Mouse (Mus musculus) hindbrain, postnatal 0 days (tissue): ENCODE data around the gene Ift140. TPM values are rescaled to one million over a fixed set of nuclear protein-coding genes. Genes with fewer than 3 reads are reported as not detected.
A peak's percentile ranks its signal among the peaks of the same experiment; 100 is the strongest.

Source experiments
- ATAC-seq: fragments of 200-750 bp; cut with Nextera tagmentation; 2 replicates; pipeline ENCODE4 v1.8.0; 2017; ENCODE audit warnings: mild to moderate bottlenecking, moderate TSS enrichment, moderate library complexity
- DNase-seq: peaks from one replicate; pipeline ENCODE4 v3.0.0-alpha.2; 2015; ENCODE audit warnings: low spot score
- H3K27ac ChIP-seq: fragments of 300-500 bp; sonication (generic); 2 replicates; pipeline ENCODE4 v1.5.1; 2014; ENCODE audit warnings: mild to moderate bottlenecking
- H3K27me3 ChIP-seq: fragments of 300-500 bp; sonication (generic); 2 replicates; pipeline ENCODE4 v1.6.1; 2014; ENCODE audit warnings: low read length, mixed read lengths; ENCODE audit not compliant: insufficient read depth
- H3K36me3 ChIP-seq: fragments of 300-500 bp; sonication (generic); 2 replicates; pipeline ENCODE4 v1.6.1; 2014; ENCODE audit warnings: low read length, mixed read lengths; ENCODE audit not compliant: insufficient read depth
- H3K4me1 ChIP-seq: fragments of 300-500 bp; sonication (generic); 2 replicates; pipeline ENCODE4 v1.6.1; 2014; ENCODE audit warnings: antibody characterized with exemption, low read length, mixed read lengths; ENCODE audit not compliant: insufficient read depth
- H3K4me2 ChIP-seq: fragments of 300-500 bp; sonication (generic); 2 replicates; pipeline ENCODE4 v1.6.1; 2014; ENCODE audit warnings: low read depth, mild to moderate bottlenecking, low read length, moderate library complexity, mixed read lengths
- H3K4me3 ChIP-seq: fragments of 300-500 bp; sonication (generic); 2 replicates; pipeline ENCODE4 v1.5.1; 2014; ENCODE audit warnings: low read length
- H3K9ac ChIP-seq: fragments of 300-500 bp; sonication (generic); replicated peaks from 2 replicates; pipeline ENCODE4 v1.6.1; 2014; ENCODE audit warnings: mild to moderate bottlenecking, low read length, moderate library complexity, mixed read lengths
- H3K9me3 ChIP-seq: fragments of 300-500 bp; sonication (generic); 2 replicates; pipeline ENCODE4 v1.6.1; 2016; ENCODE audit warnings: low read length, mixed read lengths
- CTCF ChIP-seq: IDR thresholded peaks from 2 replicates; pipeline ENCODE4 v1.5.1; 2016; ENCODE audit warnings: antibody characterized with exemption, control low read depth, low read depth
- WGBS: fragments of 180-500 bp; shearing (Covaris S2); extraction: QIAGEN DNeasy Blood & Tissue Kit; methylation state at CpG from one replicate; pipeline ENCODE4 v1.1.7; 2014; 5-methylcytosine and 5-hydroxymethylcytosine counted together
- polyA plus RNA-seq: library from polyadenylated mRNA; unstranded; fragments of >200 nt; fragmentation: Nextera tagmentation; extraction: Ambion mirVana; gene quantifications from 2 replicates; pipeline ENCODE4 v1.2.1, GENCODE M21; 2015
- total RNA-seq: library from RNA; depleted of rRNA; stranded (reverse); fragments of >200 nt; gene quantifications from 2 replicates; pipeline ENCODE4 v1.2.3, GENCODE M21; 2014

The Ift140 gene
- total and polyA plus RNA-seq, 2 experiments from 2014 or later, result 13.1 to 27.0 TPM

DNA sequence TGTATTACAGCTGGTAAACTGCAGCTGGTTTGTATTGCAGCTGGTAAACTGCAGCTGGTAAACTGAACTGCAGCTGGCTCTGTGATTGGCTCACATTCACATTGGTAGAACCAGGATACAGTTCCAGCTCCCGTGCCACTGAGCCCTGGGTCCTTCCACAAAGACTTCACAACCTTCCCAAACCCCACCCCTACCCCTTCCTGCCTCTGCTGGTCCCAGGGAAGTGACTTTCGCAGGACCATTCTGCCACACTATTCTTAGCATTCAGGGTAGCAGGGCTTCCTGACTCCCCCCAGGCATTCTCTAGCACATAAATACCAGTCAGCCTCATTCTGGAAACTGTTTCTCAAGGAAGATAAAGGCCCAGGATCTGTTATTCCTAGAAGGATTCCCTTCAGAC, 52.8 kb downstream of the Ift140 start:
- TF ChIP-seq CTCF, result no peak
- Histone ChIP-seq H3K27me3 (no peaks in the 10 kb centered on the region), H3K4me2 (no peak overlapping the region), H3K9ac (no peak overlapping the region), H3K4me1 (no peaks in the 10 kb centered on the region), H3K4me3 (no peak overlapping the region), H3K27ac (no peak overlapping the region), H3K36me3 (0 out of 2 replicates have a peak, but pooled peaks cover 6% of the 10 kb centered on the region), H3K9me3 (no peaks in the 10 kb centered on the region)
- WGBS, result 74% methylated on average over 2 of the region's 2 CpGs
- ATAC-seq, result no peak
- DNase-seq, result no peak

DNA sequence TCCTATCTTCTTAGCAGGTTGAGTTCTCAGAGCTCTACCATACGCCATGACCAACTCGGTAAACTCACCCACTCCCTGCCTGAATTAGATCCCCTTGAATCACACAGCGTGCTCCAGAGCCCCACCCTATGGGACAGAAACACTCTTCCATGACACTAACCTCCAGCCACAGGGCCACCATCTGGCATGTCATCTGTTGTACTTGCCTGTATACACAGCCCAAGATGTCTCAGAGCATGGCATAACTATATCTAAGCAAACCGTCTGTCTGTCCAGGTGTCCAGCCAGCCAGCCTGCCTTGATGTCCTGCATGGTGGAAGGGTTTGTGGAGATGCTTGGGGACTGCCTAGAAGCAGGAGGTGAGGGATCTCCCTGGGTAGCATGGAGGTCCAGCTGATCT, 61.0 kb downstream of the Ift140 start:
- Histone ChIP-seq H3K9me3 (no peaks in the 10 kb centered on the region), H3K9ac (no peak overlapping the region), H3K27ac (peak overlapping the region; percentile 81), H3K4me1 (peaks cover 16% of the 10 kb centered on the region), H3K4me3 (no peak overlapping the region), H3K36me3 (0 out of 2 replicates have a peak, but pooled peaks cover 1% of the 10 kb centered on the region), H3K27me3 (no peaks in the 10 kb centered on the region), H3K4me2 (no peak overlapping the region)
- no peak for TF ChIP-seq CTCF
- 56% methylated on average over 4 of the region's 4 CpGs for WGBS
- DNase-seq (peak; percentile 31), ATAC-seq (no peak)

DNA sequence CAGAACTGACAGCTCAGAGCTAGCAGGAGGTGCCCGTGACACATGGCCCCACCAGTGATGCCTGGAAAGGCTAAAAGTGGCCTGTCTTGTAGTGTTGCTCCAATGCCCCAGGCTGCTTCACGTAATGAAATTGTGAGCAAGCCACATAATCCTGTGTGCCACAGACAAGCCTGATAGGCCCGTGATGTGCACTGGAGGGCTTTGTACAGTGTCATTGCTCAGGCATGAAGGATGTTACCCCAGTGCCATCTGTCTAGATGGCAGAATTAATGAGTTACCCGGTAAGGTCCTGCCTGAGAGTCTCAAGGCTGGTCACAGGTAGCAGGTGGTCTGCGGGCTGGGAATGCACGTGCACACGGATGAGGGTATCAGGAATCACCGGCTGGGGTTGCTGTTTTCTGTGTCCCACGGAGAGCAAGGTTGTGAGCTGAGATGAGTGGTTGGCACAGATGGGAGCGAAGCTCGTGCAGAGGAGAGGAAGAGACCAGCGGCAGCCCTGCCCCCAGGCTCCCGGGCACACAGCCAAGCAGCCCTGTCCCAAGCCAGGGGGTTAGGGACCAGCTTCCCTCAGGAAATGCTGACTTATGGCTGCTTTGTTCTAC, 62.0 kb downstream of the Ift140 start:
- Histone ChIP-seq H3K27me3 (no peaks in the 10 kb centered on the region), H3K27ac (peak overlapping the region; percentile 81), H3K36me3 (no peaks in the 10 kb centered on the region), H3K4me3 (no peak overlapping the region), H3K4me2 (peak overlapping the region; percentile 27), H3K9ac (peak overlapping the region; percentile 21; the same call in 1 of the 2 replicates), H3K9me3 (no peaks in the 10 kb centered on the region), H3K4me1 (peaks cover 16% of the 10 kb centered on the region)
- peak; percentile 88 for ATAC-seq
- peak; percentile 77 for DNase-seq
- 42% methylated on average over 13 of the region's 13 CpGs for WGBS
- no peak for TF ChIP-seq CTCF

DNA sequence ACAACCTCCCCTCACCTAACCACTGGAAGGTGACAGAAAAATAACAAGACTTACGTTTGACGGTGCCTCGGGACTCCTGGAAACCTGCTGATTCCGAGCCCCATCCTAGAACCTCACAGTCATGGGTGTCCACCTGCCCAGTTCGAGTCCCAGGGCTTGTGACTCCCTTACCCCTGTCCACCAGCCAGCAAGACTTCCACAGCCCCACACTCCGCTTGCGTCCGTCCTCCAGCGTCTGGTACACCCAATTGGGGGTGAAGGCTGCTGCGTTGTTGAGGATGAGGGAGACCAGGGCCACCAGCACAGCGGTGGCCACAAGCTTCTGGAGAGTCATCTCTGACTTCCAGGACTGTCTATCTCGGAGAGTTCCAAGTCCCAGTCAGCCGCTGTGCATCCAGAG, 64.3 kb downstream of the Ift140 start:
- H3K27ac ChIP-seq, result peak overlapping the region; percentile 49; the same call in 1 of the 2 replicates

DNA sequence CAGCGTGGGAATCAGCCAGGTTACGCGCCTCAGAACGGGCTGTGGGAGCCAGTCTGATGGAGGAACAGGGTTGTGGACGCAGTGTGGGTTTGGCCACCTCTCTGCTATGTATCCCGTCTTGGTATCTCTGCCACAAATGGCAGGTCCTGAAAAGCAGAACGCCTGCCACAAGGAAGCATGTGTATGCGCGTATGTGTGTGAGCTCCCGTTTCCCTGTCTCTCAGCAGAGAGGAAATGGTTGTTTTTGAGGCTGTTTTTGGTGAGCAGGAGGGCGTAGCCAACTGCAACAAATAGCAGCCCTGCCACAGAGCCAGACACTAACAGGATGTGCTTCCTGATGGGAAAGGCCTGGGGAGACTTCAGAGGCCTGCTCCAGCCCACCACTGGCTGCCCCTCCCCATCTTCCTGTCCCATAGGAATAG, 65.1 kb downstream of the Ift140 start:
- ATAC-seq (no peak), DNase-seq (no peak)
- 83% methylated on average over 11 of the region's 11 CpGs for WGBS
- no peak for TF ChIP-seq CTCF
- peak overlapping the region; percentile 40; the same call in 1 of the 2 replicates for H3K9ac ChIP-seq
- no peaks in the 10 kb centered on the region for H3K36me3 ChIP-seq
- peak overlapping the region; percentile 20 for H3K4me3 ChIP-seq
- H3K27me3 ChIP-seq, result no peaks in the 10 kb centered on the region
- no peaks in the 10 kb centered on the region for H3K9me3 ChIP-seq
- peaks cover 16% of the 10 kb centered on the region for H3K4me1 ChIP-seq
- peak overlapping the region; percentile 49; the same call in 1 of the 2 replicates for H3K27ac ChIP-seq
- peak overlapping the region; percentile 25; the same call in 1 of the 2 replicates for H3K4me2 ChIP-seq

More for the DNA sequence above, 64.3 kb downstream of the Ift140 start:
- H3K27me3 ChIP-seq, result no peaks in the 10 kb centered on the region
- peak overlapping the region; percentile 40; the same call in 1 of the 2 replicates for H3K9ac ChIP-seq
- peak overlapping the region; percentile 20 for H3K4me3 ChIP-seq
- WGBS, result 85% methylated on average over 13 of the region's 13 CpGs
- H3K36me3 ChIP-seq, result no peaks in the 10 kb centered on the region
- H3K4me2 ChIP-seq, result peak overlapping the region; percentile 27; the same call in 1 of the 2 replicates
- no peaks in the 10 kb centered on the region for H3K9me3 ChIP-seq
- DNase-seq (no peak), ATAC-seq (no peak)
- TF ChIP-seq CTCF, result no peak
- peaks cover 16% of the 10 kb centered on the region for H3K4me1 ChIP-seq

DNA sequence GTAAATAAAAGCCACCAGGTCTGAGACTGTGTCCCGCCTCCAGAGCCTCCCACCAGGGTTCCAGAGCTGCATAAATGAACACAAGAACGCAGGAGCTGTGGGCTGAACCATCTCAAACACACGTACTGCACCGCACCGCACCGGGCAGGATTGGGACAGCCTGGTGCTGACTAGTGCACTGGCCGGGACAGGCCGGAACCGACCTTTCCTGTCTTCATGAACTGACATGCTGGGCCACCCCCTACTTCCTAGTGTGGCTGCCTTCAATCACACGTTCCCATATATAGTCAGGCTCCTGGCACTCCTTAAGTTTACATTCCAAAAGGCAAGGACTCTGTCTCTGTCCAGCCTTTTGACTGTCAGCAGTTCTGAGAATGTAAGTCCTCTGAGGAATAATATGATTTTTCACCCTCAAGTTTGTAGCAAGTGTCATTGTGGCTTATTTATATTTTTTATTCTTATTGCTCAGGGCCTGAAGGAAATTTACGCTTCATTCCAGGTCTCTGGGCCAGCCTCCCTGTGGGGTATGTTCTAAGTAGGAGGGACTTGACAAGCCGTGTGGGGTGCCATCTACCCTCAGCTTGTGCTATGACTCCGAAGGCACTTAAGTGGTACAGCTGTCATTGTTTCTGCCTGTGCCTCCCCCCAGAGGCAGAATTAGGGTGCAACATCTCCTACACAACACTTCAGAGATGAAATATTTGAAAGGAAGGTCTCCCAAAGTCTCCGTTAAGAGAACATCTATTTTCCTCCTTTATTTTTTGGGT, 66.4 kb downstream of the Ift140 start:
- peaks cover 12% of the 10 kb centered on the region for H3K4me1 ChIP-seq
- no peak for ATAC-seq
- no peak overlapping the region for H3K9ac ChIP-seq
- no peaks in the 10 kb centered on the region for H3K9me3 ChIP-seq
- H3K36me3 ChIP-seq, result no peaks in the 10 kb centered on the region
- no peak overlapping the region for H3K4me3 ChIP-seq
- peak overlapping the region; percentile 49; the same call in 1 of the 2 replicates for H3K27ac ChIP-seq
- 73% methylated on average over 14 of the region's 14 CpGs for WGBS
- TF ChIP-seq CTCF, result no peak
- no peaks in the 10 kb centered on the region for H3K27me3 ChIP-seq
- no peak for DNase-seq
- H3K4me2 ChIP-seq, result no peak overlapping the region

DNA sequence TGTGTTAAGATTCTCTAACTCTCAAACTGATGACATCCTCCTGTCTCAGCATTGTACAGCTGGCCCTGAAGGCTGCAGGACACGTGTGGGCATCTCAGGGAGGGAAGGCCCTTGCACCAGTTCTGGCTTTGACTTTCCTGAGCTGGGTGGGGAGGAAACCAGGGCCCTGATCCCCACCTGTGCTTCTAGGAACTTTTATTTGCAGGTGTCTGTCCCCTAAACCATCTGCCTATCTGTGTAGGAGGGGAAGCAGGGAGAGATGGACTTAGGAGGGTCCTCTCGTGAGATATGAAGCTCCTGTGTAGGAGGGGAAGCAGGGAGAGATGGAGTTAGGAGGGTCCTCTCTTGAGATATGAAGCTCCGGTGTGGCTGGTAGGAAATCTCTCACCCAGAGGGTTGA, 67.0 kb downstream of the Ift140 start:
- Histone ChIP-seq H3K27me3 (no peaks in the 10 kb centered on the region), H3K4me2 (no peak overlapping the region), H3K27ac (no peak overlapping the region), H3K9me3 (no peaks in the 10 kb centered on the region), H3K4me3 (no peak overlapping the region), H3K9ac (no peak overlapping the region), H3K4me1 (peaks cover 8% of the 10 kb centered on the region), H3K36me3 (peaks cover 1% of the 10 kb centered on the region; the same call in 1 of the 2 replicates)
- DNase-seq (no peak), ATAC-seq (no peak)
- 82% methylated on average over 3 of the region's 3 CpGs for WGBS
- TF ChIP-seq CTCF, result no peak
